Mouse (Mus musculus): Measurements from ENCODE around the gene Nol9.

Nol9 gene

DNA sequence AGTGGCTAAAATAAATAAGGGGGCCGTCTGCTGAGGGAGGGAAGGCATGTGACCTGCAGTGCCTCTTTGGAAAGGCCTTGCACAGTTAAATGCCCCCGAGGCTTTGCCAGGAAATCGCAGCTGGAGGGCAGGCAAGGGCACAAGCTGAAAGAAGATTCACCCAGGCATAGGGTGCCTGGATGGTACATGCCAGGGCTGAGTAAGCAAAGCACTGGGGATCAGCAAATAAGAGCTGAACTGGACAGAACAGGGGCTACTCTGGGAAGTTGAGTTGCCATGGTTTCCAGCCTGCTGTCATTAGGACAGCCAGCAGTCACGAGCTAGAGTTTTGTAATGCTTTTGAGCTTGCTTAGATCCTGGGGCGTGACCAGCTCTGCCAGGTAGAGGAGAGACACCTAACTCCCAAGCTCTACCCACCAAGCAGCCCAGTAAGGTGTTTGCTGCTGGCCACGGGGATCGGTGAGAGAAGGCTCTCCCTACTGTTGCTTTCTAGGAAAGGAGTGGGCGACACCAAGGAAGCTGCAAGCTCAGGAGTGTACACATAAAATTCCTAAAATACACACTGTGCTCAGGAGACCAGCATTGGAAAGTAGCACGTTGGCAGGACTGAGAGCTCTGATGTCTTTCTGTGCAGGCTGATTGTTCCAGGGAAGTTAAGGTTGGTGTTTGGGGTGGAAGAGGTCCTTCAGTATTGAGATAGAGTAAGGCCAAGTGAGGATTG lies 23.4 kb downstream of the Nol9 start:
- DNase-seq (ENCODE audit: low spot score in 2 of 2): no peak

DNA sequence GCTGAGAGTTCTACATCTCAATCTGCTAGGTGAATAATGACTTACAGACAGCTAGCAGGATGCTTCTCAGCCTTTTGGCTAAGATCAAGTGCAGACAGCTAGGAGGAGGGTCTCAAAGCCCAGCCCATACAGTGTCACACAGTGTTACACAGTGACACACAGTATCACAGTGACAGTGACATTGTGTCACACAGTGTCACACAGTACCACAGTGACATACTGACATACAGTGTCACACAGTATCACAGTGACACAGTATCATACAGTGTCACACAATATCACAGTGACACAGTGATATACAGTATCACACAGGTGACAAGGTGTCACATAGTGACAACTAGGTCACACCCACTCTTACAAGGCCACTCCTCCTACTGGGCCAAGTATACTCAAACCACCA lies 28.2 kb downstream of the Nol9 start:
- no peak for DNase-seq (ENCODE audit: low spot score in 2 of 2)

GRCm38 (mm10) chr4:152068166-152068724 lies 29.1 kb downstream of the Nol9 start:
- DNase-seq (ENCODE audit: low spot score in 2 of 2): no peak

GRCm38 (mm10) chr4:152069245-152069644 lies 30.1 kb downstream of the Nol9 start:
- no peak for DNase-seq (ENCODE audit: low spot score in 2 of 2)

DNA sequence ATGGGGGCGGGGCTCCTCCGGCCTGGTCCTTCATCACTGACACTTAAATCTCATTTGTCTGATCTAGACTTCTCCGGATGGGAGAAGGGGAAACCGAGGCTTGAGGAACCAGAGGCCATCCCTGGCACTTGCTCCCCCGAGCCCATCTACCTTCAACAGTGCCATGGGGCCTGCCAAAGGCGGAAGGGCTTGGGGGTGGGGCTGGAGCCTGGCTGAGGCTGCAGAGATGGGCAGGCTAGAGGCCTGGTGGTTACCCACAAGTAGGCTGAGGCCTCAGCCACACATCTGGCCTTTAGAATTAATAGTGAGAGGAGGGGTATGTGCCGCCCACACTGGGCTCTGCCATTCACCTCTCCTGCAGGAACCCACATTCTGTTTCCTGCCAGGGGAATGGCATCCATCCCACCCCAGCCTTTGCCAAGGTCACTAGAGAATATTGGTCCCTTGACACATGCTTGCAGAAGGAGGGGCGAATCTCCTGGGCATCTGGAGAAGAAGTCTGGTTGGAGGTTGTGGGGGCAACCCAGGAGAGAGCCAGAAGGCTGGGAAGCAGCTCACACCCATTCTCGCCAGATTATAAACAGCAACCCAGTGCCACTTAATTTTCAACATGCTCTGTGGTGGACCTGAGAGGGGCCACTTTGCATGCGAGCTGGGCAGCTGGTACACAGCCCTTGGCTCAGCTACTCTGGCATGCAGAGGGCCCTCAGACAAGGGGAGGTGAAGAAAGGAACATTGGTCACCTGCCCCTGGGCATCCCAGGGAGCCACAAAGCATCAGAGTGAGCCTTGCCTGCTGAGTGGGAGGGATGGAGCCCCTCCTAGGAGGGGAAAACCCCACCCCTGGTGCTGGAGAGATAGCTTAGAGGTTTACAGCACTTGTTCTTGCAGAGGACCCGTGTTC lies 31.6 kb downstream of the Nol9 start:
- DNase-seq (ENCODE audit: low spot score in 2 of 2): no peak

DNA sequence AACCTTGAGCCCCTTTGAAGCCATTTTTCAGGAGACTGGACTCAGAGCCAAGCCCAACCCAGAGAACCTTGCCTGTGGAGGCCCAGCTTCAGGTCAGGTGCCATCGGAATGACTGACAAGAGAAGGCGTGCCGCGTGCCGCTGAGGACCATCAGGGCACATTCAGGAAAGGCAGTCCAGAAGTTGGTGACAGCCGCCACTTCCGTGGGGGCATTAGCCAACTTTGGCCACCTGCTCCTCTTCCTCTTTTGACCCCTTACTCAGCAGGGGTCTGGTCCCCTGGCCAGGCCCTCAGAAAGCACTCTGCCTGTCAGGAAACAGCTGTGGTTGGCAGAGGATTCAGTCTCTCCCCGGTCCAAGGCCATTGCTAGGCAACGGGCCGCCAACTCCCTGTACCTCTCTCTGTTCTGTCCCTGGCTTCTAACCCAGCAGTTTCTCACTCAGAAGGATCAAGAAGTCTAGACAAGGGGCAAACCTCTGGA lies 33.0 kb downstream of the Nol9 start, which contains the start of gene Plekhg5:
Gene Plekhg5, plus strand, starts transcription at position 378 of the 481 bp plus-strand sequence.
- DNase-seq (ENCODE audit: low spot score in 2 of 2): no peak

GRCm38 (mm10) chr4:152072655-152073054 lies 33.5 kb downstream of the Nol9 start:
- no peak for DNase-seq (ENCODE audit: low spot score in 2 of 2)

GRCm38 (mm10) chr4:152073715-152074114 lies 34.6 kb downstream of the Nol9 start:
- no peak for DNase-seq (ENCODE audit: low spot score in 2 of 2)

GRCm38 (mm10) chr4:152074548-152074947 lies 35.4 kb downstream of the Nol9 start:
- DNase-seq (ENCODE audit: low spot score in 2 of 2): no peak

DNA sequence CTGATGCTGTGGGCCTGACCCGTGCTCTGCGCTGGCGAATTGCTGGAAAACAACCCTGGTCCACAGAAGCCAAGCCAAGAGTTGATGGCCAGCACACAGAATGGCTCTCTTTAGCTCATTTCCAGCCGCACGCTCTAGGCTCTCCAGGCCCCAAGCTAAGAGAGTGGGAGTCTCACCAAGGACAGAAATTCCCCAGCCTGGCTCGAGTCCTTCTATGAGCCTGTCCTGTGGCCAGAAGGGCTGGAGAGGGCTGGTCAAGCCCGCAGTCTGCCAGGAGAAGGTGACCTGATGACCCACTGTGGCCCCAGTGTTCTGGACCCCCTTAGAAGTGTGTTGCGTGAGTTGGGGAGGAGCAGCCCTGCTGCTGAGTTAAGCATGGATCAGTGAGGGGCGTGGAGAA lies 38.1 kb downstream of the Nol9 start:
- DNase-seq (ENCODE audit: low spot score in 2 of 2): no peak

DNA sequence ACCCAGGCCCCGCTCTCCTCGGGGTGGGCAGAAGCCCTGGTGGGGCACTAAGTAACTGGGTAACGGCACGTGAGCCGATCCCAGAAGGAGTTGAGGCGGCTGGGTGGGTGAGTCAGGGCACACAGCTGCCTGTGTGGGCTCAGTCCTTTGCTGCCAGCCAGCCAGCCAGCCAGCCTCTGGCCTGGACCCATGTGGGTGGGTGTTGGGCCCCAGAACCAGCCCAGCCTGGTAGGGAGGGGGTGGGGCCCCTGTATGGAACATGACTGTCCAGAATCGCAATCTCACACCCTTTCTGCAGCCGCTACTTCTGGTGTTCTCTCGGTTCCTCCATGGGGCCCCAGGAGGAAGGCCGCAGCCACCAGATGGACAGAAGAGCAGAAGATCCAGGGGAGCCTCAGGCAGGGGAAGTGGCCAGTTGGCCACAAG lies 39.0 kb downstream of the Nol9 start:
- DNase-seq (ENCODE audit: low spot score in 2 of 2): no peak

DNA sequence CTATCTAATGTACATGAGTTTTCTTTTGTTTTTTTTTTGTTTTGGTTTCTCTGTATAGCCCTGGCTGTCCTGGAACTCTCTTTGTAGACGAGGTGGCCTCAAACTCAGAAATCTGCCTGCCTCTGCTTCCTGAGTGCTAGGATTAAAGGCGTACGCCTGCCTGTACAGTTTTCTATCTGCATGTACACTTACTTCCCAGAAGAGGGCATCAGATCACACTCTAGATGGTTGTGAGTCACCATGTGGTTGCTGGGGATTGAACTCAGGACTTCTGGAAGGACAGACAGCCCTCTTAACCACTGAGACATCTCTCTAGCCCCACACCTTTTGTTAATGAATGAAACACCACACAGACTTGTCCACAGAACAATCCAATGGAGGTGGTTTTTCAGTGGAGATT lies 40.1 kb downstream of the Nol9 start:
- no peak for DNase-seq (ENCODE audit: low spot score in 2 of 2)

DNA sequence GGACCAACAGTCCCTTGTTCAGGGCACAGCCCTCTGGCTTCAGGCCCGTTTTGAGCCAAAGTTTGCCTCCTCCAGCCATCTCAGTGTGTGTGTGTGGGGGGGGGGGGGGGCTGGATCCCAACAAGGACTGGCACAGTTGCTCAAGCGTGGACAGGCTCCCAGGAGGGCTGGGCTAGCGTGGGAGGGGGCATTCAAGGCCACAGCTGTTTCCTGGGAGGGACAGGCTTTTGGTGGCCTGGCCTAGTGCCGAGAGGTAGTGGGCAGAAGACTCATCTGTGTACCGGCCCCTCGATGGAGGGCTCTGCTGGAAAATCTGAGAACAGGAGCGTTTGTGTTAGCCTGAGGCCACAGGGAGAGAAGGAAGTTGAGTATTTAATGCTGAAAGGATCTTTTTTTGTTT lies 40.8 kb downstream of the Nol9 start:
- no peak for DNase-seq (ENCODE audit: low spot score in 2 of 2)

- DNase-seq (ENCODE audit: low spot score in 2 of 2): no peak
Observed at GRCm38 (mm10) chr4:152083611-152084220, 44.6 kb downstream of the Nol9 start.

- DNase-seq (ENCODE audit: low spot score in 2 of 2): no peak
Observed at GRCm38 (mm10) chr4:152084616-152085015, 45.5 kb downstream of the Nol9 start.

- DNase-seq (ENCODE audit: low spot score in 2 of 2): peak; percentile 52 to 71
Observed at GRCm38 (mm10) chr4:152086505-152087210, 47.5 kb downstream of the Nol9 start.

DNA sequence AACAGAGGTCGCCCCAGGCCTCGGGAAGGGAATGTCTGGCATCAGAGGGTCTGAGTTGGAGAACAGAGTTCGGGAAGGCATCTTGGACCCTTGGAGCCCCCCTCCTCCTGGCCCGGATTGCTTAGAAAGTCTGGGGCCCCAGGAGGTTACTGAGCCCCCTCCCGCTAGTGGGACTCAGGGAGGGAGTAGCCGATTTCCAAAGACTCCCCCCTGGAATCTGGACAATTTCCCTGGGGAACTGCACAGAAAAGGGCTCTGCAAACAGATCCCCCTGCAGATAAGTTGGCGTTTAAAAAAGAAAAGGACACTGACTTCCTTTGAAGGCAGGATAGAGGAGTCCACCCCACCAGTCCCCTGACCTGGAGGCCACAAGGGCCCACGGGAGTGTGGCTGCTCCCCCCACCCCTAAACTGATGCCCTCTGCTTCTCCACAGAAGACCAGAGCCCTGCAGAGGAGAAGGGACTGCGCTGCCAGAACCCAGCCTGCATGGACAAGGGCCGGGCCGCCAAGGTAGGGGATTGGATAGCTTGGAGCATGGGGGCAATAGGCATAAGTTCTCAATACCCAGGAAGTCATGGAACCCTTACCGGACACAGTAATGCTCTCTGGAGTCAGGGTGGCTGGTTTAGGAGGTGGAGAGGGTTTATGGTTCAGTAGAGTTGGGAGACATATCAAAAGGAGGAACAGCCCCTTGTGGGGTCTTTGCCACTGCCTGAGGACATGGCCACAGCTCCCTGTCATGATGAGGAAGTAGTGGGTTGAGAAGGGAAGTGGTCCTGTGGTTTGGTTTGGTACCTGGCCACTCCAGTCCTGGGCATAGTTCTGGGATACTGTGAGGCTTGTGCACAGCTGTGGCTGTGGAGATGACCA lies 48.3 kb downstream of the Nol9 start:
- no peak for DNase-seq (ENCODE audit: low spot score in 2 of 2)

DNA sequence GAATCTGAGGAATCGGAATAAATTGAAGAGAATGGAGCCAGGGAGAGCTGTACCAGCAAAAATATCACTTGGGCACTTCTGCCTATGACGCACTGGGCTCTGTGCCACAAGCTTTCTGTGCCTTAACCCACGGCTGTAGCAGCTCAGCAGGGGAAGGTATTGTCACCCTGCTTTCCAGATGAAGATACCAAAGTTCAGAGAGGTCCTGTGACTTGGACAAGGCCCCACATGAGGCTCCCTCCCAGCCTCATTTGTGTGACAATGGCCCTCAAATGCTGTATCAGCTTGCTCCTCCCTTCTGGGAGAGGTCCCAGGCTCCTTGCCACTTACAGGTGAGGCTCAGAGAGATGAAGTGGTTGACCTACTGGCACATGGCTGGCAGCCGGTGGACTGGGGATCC lies 49.0 kb downstream of the Nol9 start:
- DNase-seq (ENCODE audit: low spot score in 2 of 2): no peak

DNA sequence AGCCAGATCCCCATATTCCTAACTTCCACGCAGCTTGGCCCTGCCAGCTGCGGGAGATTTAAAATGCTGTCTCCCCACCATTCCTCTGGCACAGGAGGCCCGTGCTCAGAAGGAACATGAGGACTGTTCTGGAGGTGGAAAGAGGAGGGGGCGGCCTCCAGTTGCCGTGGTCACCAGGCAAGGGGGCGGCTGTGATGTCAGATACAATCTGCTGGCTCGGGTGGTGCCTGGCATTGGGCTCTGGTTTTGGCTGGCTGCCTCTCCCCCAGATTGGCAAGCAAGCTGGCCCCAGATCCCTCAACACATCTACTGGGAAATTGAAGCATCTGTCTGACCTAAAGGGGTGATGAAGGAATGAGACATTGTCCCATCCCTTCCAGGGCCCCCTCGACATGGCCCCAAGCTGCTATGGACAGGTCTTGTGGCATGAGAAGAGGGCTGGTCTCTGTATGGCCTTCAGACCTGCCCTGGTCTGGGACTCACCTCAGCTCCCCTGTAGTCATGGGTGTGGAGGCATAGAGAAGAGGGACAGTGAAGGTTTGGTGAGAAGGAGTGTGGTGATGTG lies 49.5 kb downstream of the Nol9 start:
- no peak for DNase-seq (ENCODE audit: low spot score in 2 of 2)

DNA sequence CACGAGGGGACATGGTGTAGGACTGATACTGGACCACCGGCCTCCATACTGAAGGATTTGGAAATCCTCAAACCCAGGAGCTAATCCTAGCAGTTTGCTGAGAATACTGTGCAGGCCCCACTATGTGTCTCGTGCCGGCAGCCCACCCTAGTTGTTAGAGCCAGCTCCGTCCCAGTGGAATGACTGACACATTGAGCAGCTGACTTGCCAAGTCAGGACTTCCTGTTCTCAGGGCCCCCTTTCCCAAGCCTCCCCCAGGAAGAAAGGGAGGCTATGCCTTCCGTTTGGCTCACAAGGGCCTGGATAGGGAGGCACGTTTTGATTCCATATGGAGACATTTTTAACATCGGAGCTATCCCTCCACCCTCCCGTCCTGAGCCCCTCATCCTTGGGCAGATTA lies 51.1 kb downstream of the Nol9 start:
- DNase-seq (ENCODE audit: low spot score in 2 of 2): no peak

Measured in urinary bladder, adult 18-20 months (tissue).